Mouse (Mus musculus): ENCODE measurements around the gene Tomm5. TPM values are rescaled to one million over a fixed set of nuclear protein-coding genes. Genes with fewer than 3 reads are reported as not detected.
"Not testable (repeated sequence)": the region's sequence is repeated elsewhere in the genome, so short reads cannot be mapped to it uniquely, and the experiment has no call there.

The Tomm5 gene
- polyA plus RNA-seq, 1 experiment, result 12.9 TPM

DNA sequence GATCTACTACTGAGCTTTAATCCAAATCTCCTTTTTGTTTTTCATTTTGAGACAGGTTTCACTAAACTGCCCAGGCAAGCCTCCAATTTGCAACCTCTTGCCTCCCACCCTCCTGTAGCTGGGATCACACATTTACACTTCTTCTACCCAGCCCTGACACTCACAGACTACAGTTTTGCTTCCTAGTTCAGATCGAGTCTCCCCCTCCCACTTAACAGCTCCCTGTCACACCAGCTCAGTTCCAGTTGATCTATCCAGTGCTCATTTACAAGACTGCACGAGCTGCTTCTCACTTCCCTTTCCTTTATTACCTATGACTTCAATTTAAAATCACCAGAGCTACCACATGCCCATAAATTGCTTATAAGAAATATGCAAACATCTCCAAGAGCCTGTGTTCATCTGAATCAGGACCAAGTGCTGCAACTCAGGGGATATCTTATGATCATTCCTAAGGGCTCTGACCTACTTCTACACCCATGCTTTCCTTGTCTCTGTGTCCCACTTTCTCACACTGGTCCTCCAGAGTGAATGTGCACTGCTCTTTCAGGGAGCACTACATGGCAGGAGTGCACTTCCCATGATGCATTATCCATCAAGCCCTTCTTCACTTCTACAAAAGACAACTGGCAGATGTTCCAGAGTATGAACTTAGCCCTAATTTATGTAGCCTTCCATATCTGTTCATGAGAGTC lies 41.7 kb downstream of the Tomm5 start:
- no peak overlapping the region for H3K27ac ChIP-seq (ENCODE audit: control insufficient read depth, insufficient read depth, low read depth, low read length)
- no peaks in the 10 kb centered on the region for H3K27me3 ChIP-seq (ENCODE audit: control insufficient read depth, insufficient read depth, low read length)
- TF ChIP-seq CTCF (IDR thresholded peaks at IDR 0.05; ENCODE audit: control insufficient read depth, insufficient read depth, insufficient replicate concordance, low read depth, low read length) (no peak), POLR2A (IDR thresholded peaks at IDR 0.05; ENCODE audit: control insufficient read depth, low read depth, low read length) (no peak)
- H3K4me1 ChIP-seq (ENCODE audit: control insufficient read depth, insufficient read depth, low read length), result no peaks in the 10 kb centered on the region
- H3K36me3 ChIP-seq (ENCODE audit: control insufficient read depth, insufficient read depth, low read length), result no peaks in the 10 kb centered on the region
- H3K4me3 ChIP-seq (ENCODE audit: control insufficient read depth, low read depth, low read length), result no peak overlapping the region

DNA sequence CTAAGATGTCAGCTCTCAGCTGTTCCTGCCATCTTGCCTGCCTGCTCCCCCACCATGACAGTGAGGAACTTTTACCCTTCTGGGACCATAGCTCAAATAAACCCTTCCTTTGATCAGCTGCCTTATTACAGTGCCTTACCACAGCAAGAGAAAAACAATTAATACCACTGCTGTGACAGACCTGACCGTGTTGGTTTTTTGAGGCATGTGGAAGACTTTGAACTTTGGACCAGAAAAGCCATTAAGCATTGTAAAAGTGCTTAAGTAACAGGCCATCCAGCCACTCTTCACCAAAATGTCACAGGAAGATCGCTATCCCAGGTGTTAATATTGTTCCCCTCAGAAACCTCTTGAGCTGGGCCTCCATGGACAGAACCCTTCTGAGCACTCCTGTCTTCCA lies 43.3 kb downstream of the Tomm5 start:
- no peak for TF ChIP-seq CTCF (IDR thresholded peaks at IDR 0.05; ENCODE audit: control insufficient read depth, insufficient read depth, insufficient replicate concordance, low read depth, low read length)
- TF ChIP-seq POLR2A (IDR thresholded peaks at IDR 0.05; ENCODE audit: control insufficient read depth, low read depth, low read length), result no peak
- H3K4me1 ChIP-seq (ENCODE audit: control insufficient read depth, insufficient read depth, low read length), result no peaks in the 10 kb centered on the region
- H3K36me3 ChIP-seq (ENCODE audit: control insufficient read depth, insufficient read depth, low read length), result no peaks in the 10 kb centered on the region
- no peaks in the 10 kb centered on the region for H3K27me3 ChIP-seq (ENCODE audit: control insufficient read depth, insufficient read depth, low read length)
- no peak overlapping the region for H3K4me3 ChIP-seq (ENCODE audit: control insufficient read depth, low read depth, low read length)
- H3K27ac ChIP-seq (ENCODE audit: control insufficient read depth, insufficient read depth, low read depth, low read length), result no peak overlapping the region

GRCm38 (mm10) chr4:45063836-45064235 lies 44.1 kb downstream of the Tomm5 start:
- H3K36me3 ChIP-seq (ENCODE audit: control insufficient read depth, insufficient read depth, low read length); H3K4me1 ChIP-seq (ENCODE audit: control insufficient read depth, insufficient read depth, low read length); H3K27me3 ChIP-seq (ENCODE audit: control insufficient read depth, insufficient read depth, low read length); H3K4me3 ChIP-seq (ENCODE audit: control insufficient read depth, low read depth, low read length); H3K27ac ChIP-seq (ENCODE audit: control insufficient read depth, insufficient read depth, low read depth, low read length): not testable (repeated sequence)

GRCm38 (mm10) chr4:45055451-45055850 lies 52.5 kb downstream of the Tomm5 start:
- Histone ChIP-seq H3K4me1 (ENCODE audit: control insufficient read depth, insufficient read depth, low read length) (no peaks in the 10 kb centered on the region), H3K36me3 (ENCODE audit: control insufficient read depth, insufficient read depth, low read length) (no peaks in the 10 kb centered on the region), H3K27me3 (ENCODE audit: control insufficient read depth, insufficient read depth, low read length) (no peaks in the 10 kb centered on the region), H3K4me3 (ENCODE audit: control insufficient read depth, low read depth, low read length) (no peak overlapping the region), H3K27ac (ENCODE audit: control insufficient read depth, insufficient read depth, low read depth, low read length) (no peak overlapping the region)
- TF ChIP-seq CTCF (IDR thresholded peaks at IDR 0.05; ENCODE audit: control insufficient read depth, insufficient read depth, insufficient replicate concordance, low read depth, low read length) (no peak), POLR2A (IDR thresholded peaks at IDR 0.05; ENCODE audit: control insufficient read depth, low read depth, low read length) (no peak)

Other genes with a start within 250 kb of the Tomm5 start
- 12.6 and 13.1 TPM in 2 replicates for gene Grhpr, start 126.7 kb downstream of the Tomm5 start, polyA plus RNA-seq (2012; rRNA removed)
- 36.2 and 41.6 TPM in 2 replicates for gene Zbtb5, start 95.7 kb downstream of the Tomm5 start, polyA plus RNA-seq (2012; rRNA removed)
- 6.3 and 6.8 TPM in 2 replicates for gene Polr1e, start 89.5 kb downstream of the Tomm5 start, polyA plus RNA-seq (2012; rRNA removed)
- 3.0 and 4.2 TPM in 2 replicates for gene Fbxo10, start 23.5 kb downstream of the Tomm5 start, polyA plus RNA-seq (2012; rRNA removed)
- gene Frmpd1, start 76.8 kb upstream of the Tomm5 start, polyA plus RNA-seq (2012; rRNA removed), result 2.8 and 3.4 TPM in 2 replicates
- gene Trmt10b, start 189.0 kb upstream of the Tomm5 start, polyA plus RNA-seq (2012; rRNA removed), result 6.5 and 8.3 TPM in 2 replicates
- 17.8 and 21.7 TPM in 2 replicates for gene Dcaf10, start 234.0 kb upstream of the Tomm5 start, polyA plus RNA-seq (2012; rRNA removed)
- 39.5 and 40.7 TPM in 2 replicates for gene Exosc3, start 234.6 kb upstream of the Tomm5 start, polyA plus RNA-seq (2012; rRNA removed)